ENCODE assay signal across 8 mouse cellular contexts in the genomic region with DNA sequence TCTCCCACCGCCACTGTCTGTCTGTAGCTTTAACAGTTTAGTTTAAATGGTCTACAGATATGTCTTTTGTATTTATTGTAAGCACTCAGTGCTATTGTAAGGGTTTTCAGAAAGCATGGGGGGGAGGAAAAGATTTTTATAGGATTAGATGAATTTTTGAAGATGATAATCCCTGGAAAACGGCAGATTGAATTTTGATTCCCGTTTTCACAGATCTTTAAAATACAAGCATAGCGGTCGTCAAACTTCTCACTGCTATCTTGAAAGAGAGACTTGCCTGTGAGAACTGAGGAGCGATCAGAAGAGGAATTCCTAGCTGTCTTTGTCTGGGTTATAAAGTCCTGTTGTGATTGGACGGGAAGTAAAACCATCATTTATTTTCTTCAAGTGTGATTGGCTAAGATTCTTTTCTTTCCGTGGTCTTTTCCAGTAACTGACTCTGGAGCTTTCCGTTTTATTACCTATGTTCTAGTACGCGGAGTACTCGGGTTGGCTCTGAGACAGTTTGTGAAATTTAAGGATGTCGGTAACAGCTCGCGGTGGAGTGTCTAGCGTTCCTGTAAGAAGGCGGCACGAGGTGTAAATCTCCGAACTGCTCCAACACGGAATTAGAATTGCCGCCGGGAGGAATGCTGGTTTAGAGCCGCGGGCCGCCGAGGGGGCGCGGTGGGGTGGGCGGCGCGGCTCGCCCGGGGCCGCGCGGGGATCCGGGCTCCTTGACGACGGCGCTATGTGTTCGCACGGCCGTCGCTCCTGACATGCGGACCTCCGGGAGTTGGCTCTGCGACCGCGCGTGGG. TPM values are rescaled to one million over a fixed set of nuclear protein-coding genes. Genes with fewer than 3 reads are reported as not detected.
DNase-seq lines count a peak whose midpoint lies in the region; ATAC-seq lines count a peak whose summit lies in the region.

No protein-coding gene starts in this region.

- H3K27ac ChIP-seq in hindbrain, embryonic 14.5 days, result peak overlapping the region; percentile 92
- H3K27ac ChIP-seq in stomach, embryonic 14.5 days (ENCODE audit: low read length), result peak overlapping the region; percentile 75

- WGBS in hindbrain, embryonic 14.5 days, result under 1% methylated on average over 50 of the region's 50 CpGs
- under 1% methylated on average over 49 of the region's 50 CpGs for WGBS in stomach, embryonic 14.5 days

- no peaks in the 10 kb centered on the region for H3K9me3 ChIP-seq in hindbrain, embryonic 14.5 days (ENCODE audit: control insufficient read depth, low read length)
- H3K9me3 ChIP-seq in stomach, embryonic 14.5 days (ENCODE audit: control insufficient read depth, low read depth, low read length), result no peaks in the 10 kb centered on the region

- no peaks in the 10 kb centered on the region for H3K27me3 ChIP-seq in hindbrain, embryonic 14.5 days (ENCODE audit: control insufficient read depth, insufficient read depth, low read length)
- no peaks in the 10 kb centered on the region for H3K27me3 ChIP-seq in stomach, embryonic 14.5 days (ENCODE audit: control insufficient read depth, insufficient read depth, low read length)

- peak; percentile 77 for ATAC-seq in hindbrain, embryonic 14.5 days (ENCODE audit: low FRiP score)
- ATAC-seq in stomach, embryonic 14.5 days (ENCODE audit: insufficient number of reproducible peaks, insufficient read depth, low FRiP score, low read depth), result peak; percentile 60; the same call in 1 of the 2 replicates

- no peaks in the 10 kb centered on the region for H3K36me3 ChIP-seq in hindbrain, embryonic 14.5 days (replicated peaks; ENCODE audit: control insufficient read depth, insufficient read depth)
- H3K36me3 ChIP-seq in stomach, embryonic 14.5 days (ENCODE audit: control insufficient read depth, insufficient read depth, low read length), result no peaks in the 10 kb centered on the region

- peak; percentile 46 to 51 for DNase-seq in adrenal gland, adult 18-20 months (ENCODE audit: low spot score in 2 of 2)
- DNase-seq in adrenal gland, adult 8-10 months, result no peak
- DNase-seq in c-Kit-positive CD71-positive TER-119-negative erythroid progenitor cells, embryonic 14.5 days (ENCODE audit: low read depth), result peak; percentile 30
- peak; percentile 49 to 55 for DNase-seq in frontal cortex, postnatal 25 days (ENCODE audit: low spot score in 2 of 2)
- DNase-seq in hindbrain, embryonic 14.5 days (ENCODE audit: low spot score), result peak; percentile 71
- DNase-seq in left cerebral cortex, adult 11 months (ENCODE audit: low spot score), result peak; percentile 66
- DNase-seq in lung, postnatal 36 days, result peak; percentile 65

- H3K4me2 ChIP-seq in hindbrain, embryonic 14.5 days (replicated peaks), result peak overlapping the region; percentile 83
- peak overlapping the region; percentile 92 for H3K4me2 ChIP-seq in stomach, embryonic 14.5 days (replicated peaks; ENCODE audit: low read depth, low read length)

- H3K4me3 ChIP-seq in hindbrain, embryonic 14.5 days (replicated peaks; ENCODE audit: low read length), result peak overlapping the region; percentile 93
- H3K4me3 ChIP-seq in stomach, embryonic 14.5 days (ENCODE audit: low read depth, low read length), result peak overlapping the region; percentile 83

- H3K9ac ChIP-seq in hindbrain, embryonic 14.5 days, result peak overlapping the region; percentile 91
- H3K9ac ChIP-seq in stomach, embryonic 14.5 days (replicated peaks; ENCODE audit: low read depth, low read length), result peak overlapping the region; percentile 80

- peaks cover 23% of the 10 kb centered on the region for H3K4me1 ChIP-seq in hindbrain, embryonic 14.5 days (replicated peaks; ENCODE audit: control insufficient read depth, insufficient read depth, low read length)
- H3K4me1 ChIP-seq in stomach, embryonic 14.5 days (ENCODE audit: control insufficient read depth, insufficient read depth, low read length), result peaks cover 6% of the 10 kb centered on the region

RNA-seq across cellular contexts. Expression of gene Reep3, which starts 29.5 kb away (rescaled TPM):
- total RNA-seq in adrenal gland, adult 18-20 months (2021), result 10 to 100 TPM; 40.7 to 41.0 TPM
- 10 to 100 TPM; 33.5 to 49.1 (median 44.9) TPM for total RNA-seq in adrenal gland, adult 8-10 months (2022)
- polyA plus RNA-seq in hindbrain, embryonic 14.5 days (2014; fragmentation: Nextera tagmentation; extraction: Ambion mirVana), result 32.4 and 32.8 TPM in 2 replicates
- polyA plus RNA-seq in stomach, embryonic 14.5 days (2014; fragmentation: Nextera tagmentation; extraction: Ambion mirVana), result 52.6 and 55.6 TPM in 2 replicates

RNA-seq across cellular contexts. Expression of gene Jmjd1c, which starts 30.3 kb away (rescaled TPM):
- total RNA-seq in adrenal gland, adult 18-20 months (2021), result 10 to 100 TPM; 44.4 to 49.7 TPM
- total RNA-seq in adrenal gland, adult 8-10 months (2022), result 100 to 1,000 TPM in 1 of 4 experiments, 10 to 100 TPM in 3; 54.1 to 103 (median 65.0) TPM
- 41.7 and 59.5 TPM in 2 replicates for polyA plus RNA-seq in hindbrain, embryonic 14.5 days (2014; fragmentation: Nextera tagmentation; extraction: Ambion mirVana)
- polyA plus RNA-seq in stomach, embryonic 14.5 days (2014; fragmentation: Nextera tagmentation; extraction: Ambion mirVana), result 55.0 and 58.2 TPM in 2 replicates
